Mouse (Mus musculus) olfactory bulb, adult 2 months (tissue): ENCODE measurements around the gene Sf3b4.

Experiments
- CTCF ChIP-seq: fragments of 200-500 bp; IDR thresholded peaks from 2 replicates; pipeline ENCODE4 v1.5.1; 2012; ENCODE audit warnings: low read depth, mild to moderate bottlenecking, low read length, moderate library complexity; ENCODE audit not compliant: insufficient read depth
- POLR2A ChIP-seq: fragments of 200-500 bp; IDR thresholded peaks from 2 replicates; pipeline ENCODE4 v1.6.1; 2012; ENCODE audit warnings: mild to moderate bottlenecking, low read depth, low read length, moderate library complexity; ENCODE audit not compliant: insufficient read depth

DNA sequence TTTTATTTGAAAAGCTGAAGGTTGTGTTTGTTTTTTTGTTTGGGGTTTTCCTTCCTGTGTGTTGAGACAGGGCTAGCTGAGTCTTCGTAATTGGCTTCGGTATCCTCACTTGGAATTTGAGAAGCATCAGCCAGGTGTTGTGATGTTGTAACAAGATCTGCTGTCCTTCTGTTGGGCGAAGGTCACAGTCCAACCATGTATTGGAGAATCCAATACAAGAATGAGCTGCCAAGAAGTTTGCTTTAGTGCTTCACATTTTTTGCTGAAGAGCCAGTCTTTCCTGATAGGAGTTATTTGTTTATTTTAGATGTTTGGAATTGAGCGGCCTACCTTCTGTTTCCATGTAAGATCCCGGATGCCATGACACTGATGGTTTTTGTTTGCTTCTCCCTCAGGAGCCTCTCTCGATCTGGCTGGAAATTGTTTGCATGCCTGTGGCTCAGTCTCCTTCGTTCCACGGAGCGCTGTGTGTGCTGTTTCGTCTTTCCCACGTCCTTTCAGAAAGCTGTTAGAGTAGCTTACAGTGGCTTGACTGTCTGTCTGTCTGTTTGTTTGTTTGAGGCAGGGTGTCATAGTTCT, 38.7 kb upstream of the Sf3b4 start:
- TF ChIP-seq CTCF (no peak), POLR2A (no peak)
